Mouse (Mus musculus) embryonic facial prominence, embryonic 15.5 days (tissue): ENCODE data around the gene Gm42421. TPM values are rescaled to one million over a fixed set of nuclear protein-coding genes. Genes with fewer than 3 reads are reported as not detected.

Source experiments
- ATAC-seq: fragments of 200-750 bp; cut with Nextera tagmentation; 2 replicates; pipeline ENCODE4 v1.8.0; 2017; ENCODE audit warnings: low read depth, moderate TSS enrichment; ENCODE audit not compliant: insufficient number of reproducible peaks, low FRiP score, low TSS enrichment
- H3K27ac ChIP-seq: fragments of 300-500 bp; sonication (generic); replicated peaks from 2 replicates; pipeline ENCODE4 v1.5.1; 2015; ENCODE audit warnings: mild to moderate bottlenecking, inconsistent platforms
- H3K27me3 ChIP-seq: fragments of 300-500 bp; sonication (generic); 2 replicates; pipeline ENCODE4 v1.6.1; 2015; ENCODE audit warnings: inconsistent platforms
- H3K36me3 ChIP-seq: fragments of 300-500 bp; sonication (generic); 2 replicates; pipeline ENCODE4 v1.6.1; 2015; ENCODE audit warnings: mild to moderate bottlenecking, inconsistent platforms
- H3K4me1 ChIP-seq: fragments of 300-500 bp; sonication (generic); 2 replicates; pipeline ENCODE4 v1.6.1; 2015; ENCODE audit warnings: inconsistent platforms
- H3K4me2 ChIP-seq: fragments of 300-500 bp; sonication (generic); replicated peaks from 2 replicates; pipeline ENCODE4 v1.6.1; 2015; ENCODE audit warnings: mild to moderate bottlenecking, inconsistent platforms
- H3K4me3 ChIP-seq: fragments of 300-500 bp; sonication (generic); replicated peaks from 2 replicates; pipeline ENCODE4 v1.5.1; 2015; ENCODE audit warnings: mild to moderate bottlenecking, inconsistent platforms
- H3K9ac ChIP-seq: fragments of 300-500 bp; sonication (generic); 2 replicates; pipeline ENCODE4 v1.6.1; 2015; ENCODE audit warnings: inconsistent platforms
- H3K9me3 ChIP-seq: fragments of 300-500 bp; sonication (generic); replicated peaks from 2 replicates; pipeline ENCODE4 v1.6.1; 2016; ENCODE audit warnings: inconsistent platforms
- WGBS: fragments of 180-500 bp; shearing (Covaris S2); methylation state at CpG from one replicate; pipeline ENCODE4 v1.1.7; 2015; 5-methylcytosine and 5-hydroxymethylcytosine counted together
- polyA plus RNA-seq: library from polyadenylated mRNA; unstranded; fragments of >200 nt; fragmentation: Nextera tagmentation; extraction: Ambion mirVana; gene quantifications from 2 replicates; pipeline ENCODE4 v1.2.1, GENCODE M21; 2015

Gene Gm42421
- polyA plus RNA-seq, 1 experiment from 2014 or later: 0.59 TPM

DNA sequence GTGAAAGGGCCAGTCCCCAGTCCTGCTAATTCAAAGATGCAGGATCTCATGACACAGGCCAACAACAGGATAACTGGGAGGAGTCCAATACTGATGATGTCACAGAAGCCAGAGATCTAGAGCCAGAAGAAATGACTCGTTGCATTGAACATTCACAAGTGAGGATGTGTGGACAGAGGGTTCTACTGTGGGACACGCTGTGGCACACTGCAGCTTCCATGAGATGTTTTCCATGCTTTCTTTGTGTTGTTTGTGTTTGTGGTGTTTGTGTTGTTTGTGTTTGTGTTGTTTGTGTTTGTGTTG is 47.6 kb downstream of the Gm42421 start:
- H3K27me3 ChIP-seq: no peaks in the 10 kb centered on the region
- no peak overlapping the region for H3K27ac ChIP-seq
- no peaks in the 10 kb centered on the region for H3K36me3 ChIP-seq
- no peaks in the 10 kb centered on the region for H3K9me3 ChIP-seq
- H3K4me1 ChIP-seq: no peaks in the 10 kb centered on the region
- H3K9ac ChIP-seq: no peak overlapping the region
- no peak for ATAC-seq
- no peak overlapping the region for H3K4me3 ChIP-seq
- H3K4me2 ChIP-seq: no peak overlapping the region
- 44% methylated on average over 2 of the region's 2 CpGs for WGBS

DNA sequence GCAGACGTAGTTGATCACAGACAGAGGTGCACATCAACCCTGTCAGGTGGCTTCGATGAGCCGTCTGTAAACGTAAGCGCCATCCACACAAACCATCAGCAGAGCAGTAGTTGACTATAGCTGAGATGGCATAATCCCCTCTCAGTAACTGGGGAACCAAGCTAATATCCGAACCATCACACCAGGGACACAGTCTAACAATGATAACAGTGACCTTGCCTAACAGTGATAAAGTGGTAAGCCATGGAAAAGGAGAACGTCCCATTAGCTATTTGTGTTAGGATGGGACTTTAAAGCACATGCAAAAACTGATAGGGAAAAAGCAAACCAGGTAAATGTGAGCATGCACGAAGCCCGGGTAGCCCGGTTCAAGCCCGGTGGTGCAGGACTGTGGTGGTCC is 48.3 kb downstream of the Gm42421 start:
- H3K4me3 ChIP-seq: no peak overlapping the region
- H3K4me1 ChIP-seq: no peaks in the 10 kb centered on the region
- no peaks in the 10 kb centered on the region for H3K36me3 ChIP-seq
- 88% methylated on average over 11 of the region's 11 CpGs for WGBS
- H3K27ac ChIP-seq: no peak overlapping the region
- no peak overlapping the region for H3K9ac ChIP-seq
- ATAC-seq: no peak
- no peaks in the 10 kb centered on the region for H3K27me3 ChIP-seq
- H3K4me2 ChIP-seq: no peak overlapping the region
- H3K9me3 ChIP-seq: no peaks in the 10 kb centered on the region

- Histone ChIP-seq H3K4me2 (no peak overlapping the region), H3K4me1 (no peaks in the 10 kb centered on the region), H3K36me3 (no peaks in the 10 kb centered on the region), H3K9ac (no peak overlapping the region), H3K9me3 (no peaks in the 10 kb centered on the region), H3K27me3 (no peaks in the 10 kb centered on the region), H3K27ac (no peak overlapping the region), H3K4me3 (no peak overlapping the region)
- no peak for ATAC-seq
- WGBS: 78% methylated on average over 16 of the region's 16 CpGs
These were observed 48.9 kb downstream of the Gm42421 start for GRCm38 (mm10) chr5:143976726-143977431.

DNA sequence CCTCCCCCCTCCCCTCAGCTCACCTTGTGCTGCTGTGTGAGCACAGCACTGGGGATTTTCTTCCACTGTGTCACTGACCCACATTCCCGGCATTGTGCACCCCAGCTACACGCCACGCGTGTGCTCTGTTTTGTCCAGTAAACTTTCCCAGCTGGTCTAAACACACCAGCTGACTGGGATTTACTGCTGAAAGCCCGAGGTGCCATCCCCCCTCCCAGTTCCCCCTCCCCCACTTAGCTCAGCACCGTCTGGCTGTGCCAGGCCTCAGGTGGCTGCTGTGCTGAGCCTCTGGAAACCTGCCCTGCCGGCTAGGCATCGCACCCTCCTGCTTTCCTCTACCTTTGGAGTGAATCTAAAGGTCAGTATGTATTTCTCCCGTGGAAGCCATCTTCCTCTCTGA is 52.9 kb downstream of the Gm42421 start:
- Histone ChIP-seq H3K4me3 (no peak overlapping the region), H3K4me1 (no peaks in the 10 kb centered on the region), H3K9ac (no peak overlapping the region), H3K36me3 (peaks cover 12% of the 10 kb centered on the region; the same call in 1 of the 2 replicates), H3K27me3 (no peaks in the 10 kb centered on the region), H3K9me3 (no peaks in the 10 kb centered on the region), H3K4me2 (no peak overlapping the region), H3K27ac (no peak overlapping the region)
- ATAC-seq: 0 out of 2 replicates have a peak, but pooled peaks have one; percentile 45
- WGBS: 23% methylated on average over 9 of the region's 9 CpGs

DNA sequence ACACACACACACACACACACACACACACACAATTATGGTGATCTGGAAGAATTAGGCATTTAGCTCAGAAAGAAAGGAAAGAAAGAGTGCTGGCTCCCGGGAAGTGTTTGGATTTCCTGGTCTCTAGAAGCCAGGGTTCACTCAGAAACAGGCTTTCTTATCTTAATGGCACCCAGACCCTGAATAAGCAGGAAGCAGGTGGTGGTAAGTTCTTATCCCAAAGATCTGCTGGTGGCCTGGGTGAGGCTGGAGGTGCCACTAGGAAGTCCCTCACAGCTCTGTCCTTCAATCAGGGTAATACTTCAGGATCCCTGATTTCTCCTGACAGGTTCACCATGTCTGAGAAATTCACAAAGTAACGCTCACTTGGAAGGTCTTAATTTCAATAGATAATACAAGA is 54.4 kb downstream of the Gm42421 start:
- Histone ChIP-seq H3K4me1 (no peaks in the 10 kb centered on the region), H3K27ac (no peak overlapping the region), H3K9me3 (no peaks in the 10 kb centered on the region), H3K9ac (no peak overlapping the region), H3K4me2 (no peak overlapping the region), H3K27me3 (no peaks in the 10 kb centered on the region), H3K36me3 (peaks cover 25% of the 10 kb centered on the region), H3K4me3 (no peak overlapping the region)
- ATAC-seq: no peak
- WGBS: 83% methylated on average over 2 of the region's 2 CpGs

DNA sequence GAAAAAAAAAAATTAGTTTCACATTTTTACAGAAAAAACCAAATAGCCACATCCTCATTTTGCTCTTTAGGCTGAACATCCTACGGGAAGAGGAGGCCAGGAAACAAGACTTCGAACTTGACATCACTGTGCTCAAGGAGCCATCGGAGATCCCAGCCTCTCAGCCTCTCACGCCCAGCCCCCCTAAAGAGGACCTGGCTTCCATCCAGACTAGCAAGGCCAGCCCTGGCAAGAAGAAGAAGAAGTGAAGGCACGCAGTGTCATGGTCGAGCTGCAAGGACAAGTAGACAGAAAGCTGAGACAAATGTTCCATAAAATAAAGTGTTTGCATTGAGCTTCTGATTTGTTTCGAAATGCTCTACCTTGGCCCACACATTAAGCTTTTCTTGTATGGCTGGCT is 57.4 kb downstream of the Gm42421 start:
- Histone ChIP-seq H3K4me2 (no peak overlapping the region), H3K9me3 (no peaks in the 10 kb centered on the region), H3K27ac (no peak overlapping the region), H3K4me1 (no peaks in the 10 kb centered on the region), H3K27me3 (no peaks in the 10 kb centered on the region), H3K9ac (no peak overlapping the region), H3K4me3 (no peak overlapping the region), H3K36me3 (peaks cover 55% of the 10 kb centered on the region)
- no peak for ATAC-seq
- WGBS: 81% methylated on average over 7 of the region's 7 CpGs

Other genes with a start within 250 kb of the Gm42421 start
- 17.3 and 18.1 TPM in 2 replicates for gene Usp42, start 195.9 kb upstream of the Gm42421 start, polyA plus RNA-seq
- gene Eif2ak1, start 110.4 kb upstream of the Gm42421 start, polyA plus RNA-seq: 37.2 and 38.7 TPM in 2 replicates
- 0.30 and 0.33 TPM in 2 replicates for gene Ankrd61, start 30.5 kb upstream of the Gm42421 start, polyA plus RNA-seq
- gene Aimp2, start 18.3 kb upstream of the Gm42421 start, polyA plus RNA-seq: 85.4 and 91.4 TPM in 2 replicates
- gene Pms2, start 18.2 kb upstream of the Gm42421 start, polyA plus RNA-seq: 24.5 and 27.1 TPM in 2 replicates
- gene Rsph10b, start 4.9 kb downstream of the Gm42421 start, polyA plus RNA-seq: 2.3 and 6.7 TPM in 2 replicates
- 65.2 and 73.1 TPM in 2 replicates for gene Ccz1, start 86.7 kb downstream of the Gm42421 start, polyA plus RNA-seq
- 1.5 and 2.2 TPM in 2 replicates for gene Ocm, start 98.5 kb downstream of the Gm42421 start, polyA plus RNA-seq
- gene Lmtk2, start 172.3 kb downstream of the Gm42421 start, polyA plus RNA-seq: 4.5 TPM in 2 replicates